In genomic region chr10:31456806-31457205, GRCm38 (mm10) we compare ENCODE assay signal across 27 mouse cellular contexts. TPM values are rescaled to one million over a fixed set of nuclear protein-coding genes. Genes with fewer than 3 reads are reported as not detected.
"Had no signal": no experiment of that assay in that cellular context is flagged by ENCODE, and none has a peak within 500 bp of the region (broad histone marks: within the 10 kb centered on the region; RNA-seq: fewer than 3 reads in every experiment).

No protein-coding gene starts in this region.

- H3K9ac ChIP-seq: heart, embryonic 12.5 days; hindbrain, embryonic 12.5 days; hindbrain, embryonic 14.5 days; intestine, embryonic 15.5 days; limb, embryonic 12.5 days; liver, embryonic 13.5 days; liver, embryonic 15.5 days had no signal

- H3K4me2 ChIP-seq: heart, embryonic 12.5 days; hindbrain, embryonic 12.5 days; hindbrain, embryonic 14.5 days; intestine, embryonic 15.5 days; limb, embryonic 12.5 days; liver, embryonic 11.5 days; liver, embryonic 13.5 days; liver, embryonic 15.5 days had no signal

- H3K4me3 ChIP-seq: heart, embryonic 10.5 days; heart, embryonic 12.5 days; hindbrain, embryonic 10.5 days; hindbrain, embryonic 12.5 days; intestine, embryonic 15.5 days; layer of hippocampus, adult 2 months; left cerebral cortex, adult 2 months; limb, embryonic 10.5 days; limb, embryonic 12.5 days; liver, embryonic 13.5 days; liver, embryonic 15.5 days had no signal

- DNase-seq: gastrocnemius, postnatal 25 days; heart, adult 18-20 months; heart, postnatal 10 days; heart, postnatal 4 days; kidney, adult 18-20 months; kidney, adult 8-10 months; kidney, postnatal 10 days; kidney, postnatal 25 days; kidney, postnatal 4 days; liver; liver, embryonic 13.5 days had no signal

- H3K4me1 ChIP-seq: heart, embryonic 10.5 days; heart, embryonic 12.5 days; hindbrain, embryonic 10.5 days; hindbrain, embryonic 12.5 days; intestine, embryonic 15.5 days; limb, embryonic 10.5 days; limb, embryonic 12.5 days; liver, embryonic 13.5 days; liver, embryonic 15.5 days had no signal

- H3K9me3 ChIP-seq: heart, embryonic 10.5 days; heart, embryonic 12.5 days; hindbrain, embryonic 10.5 days; hindbrain, embryonic 12.5 days; intestine, embryonic 15.5 days; limb, embryonic 10.5 days; limb, embryonic 12.5 days; liver, embryonic 13.5 days; liver, embryonic 15.5 days had no signal

- H3K36me3 ChIP-seq: heart, embryonic 10.5 days; heart, embryonic 12.5 days; hindbrain, embryonic 10.5 days; hindbrain, embryonic 12.5 days; intestine, embryonic 15.5 days; limb, embryonic 10.5 days; limb, embryonic 12.5 days; liver, embryonic 13.5 days; liver, embryonic 15.5 days had no signal

- ATAC-seq: hindbrain, embryonic 16.5 days; inflammation-experienced regulatory T-cells, adult 6 months; intestine, embryonic 15.5 days; intestine, postnatal 0 days had no signal

- H3K27ac ChIP-seq: heart, embryonic 10.5 days; hindbrain, embryonic 10.5 days; hindbrain, embryonic 12.5 days; hindbrain, embryonic 14.5 days; intestine, embryonic 15.5 days; layer of hippocampus, adult 2 months; left cerebral cortex, adult 2 months; limb, embryonic 10.5 days; limb, embryonic 12.5 days; liver, embryonic 13.5 days; liver, embryonic 15.5 days had no signal

- H3K27me3 ChIP-seq: heart, embryonic 12.5 days; hindbrain, embryonic 12.5 days; intestine, embryonic 15.5 days; limb, embryonic 12.5 days; liver, embryonic 13.5 days; liver, embryonic 15.5 days had no signal

RNA-seq across cellular contexts. Expression of gene Tpd52l1, which starts 11.0 kb away (rescaled TPM):
- total RNA-seq: granulocyte monocyte progenitor cell, adult 5-6 weeks had no signal
- polyA plus RNA-seq: inflammation-experienced regulatory T-cells, adult 6 months had no signal
